Mouse (Mus musculus) heart, adult 2 months (tissue): Measurements from ENCODE around the gene Rpusd4. TPM values are rescaled to one million over a fixed set of nuclear protein-coding genes. Genes with fewer than 3 reads are reported as not detected.

Source experiments
- DNase-seq, 2 experiments: peaks; one replicate each; pipeline ENCODE4 v3.0.0; 2021
- H3K27ac ChIP-seq: fragments of 200-600 bp; 2 replicates; pipeline ENCODE4 v1.8.1; 2022
- H3K27me3 ChIP-seq: fragments of 200-500 bp; 2 replicates; pipeline ENCODE4 v1.6.1; 2012; ENCODE audit warnings: mild to moderate bottlenecking, low read length, inconsistent platforms, mixed read lengths; ENCODE audit not compliant: control insufficient read depth, insufficient read depth
- H3K36me3 ChIP-seq: fragments of 200-500 bp; 2 replicates; pipeline ENCODE4 v1.6.1; 2012; ENCODE audit warnings: low read length, inconsistent platforms; ENCODE audit not compliant: control insufficient read depth, insufficient read depth
- H3K4me1 ChIP-seq: fragments of 200-500 bp; 2 replicates; pipeline ENCODE4 v1.6.1; 2011; ENCODE audit warnings: low read length; ENCODE audit not compliant: control insufficient read depth, insufficient read depth
- H3K4me3 ChIP-seq: fragments of 200-600 bp; 2 replicates; pipeline ENCODE4 v1.8.1; 2022
- H3K79me2 ChIP-seq: fragments of 200-500 bp; replicated peaks from 2 replicates; pipeline ENCODE4 v1.6.1; 2012; ENCODE audit warnings: mild to moderate bottlenecking, inconsistent platforms, low read length, moderate library complexity, mixed read lengths; ENCODE audit not compliant: control insufficient read depth, insufficient read depth
- H3K9ac ChIP-seq: fragments of 200-500 bp; 2 replicates; pipeline ENCODE4 v1.6.1; 2012; ENCODE audit warnings: low read depth, mild to moderate bottlenecking, control low read depth, inconsistent platforms, low read length, mixed read lengths
- CTCF ChIP-seq: fragments of 200-600 bp; IDR thresholded peaks from 2 replicates; pipeline ENCODE4 v1.8.1; 2022; ENCODE audit warnings: antibody characterized with exemption, mild to moderate bottlenecking, moderate library complexity
- EP300 ChIP-seq: fragments of 200-500 bp; IDR thresholded peaks from 2 replicates; pipeline ENCODE4 v1.6.1; 2011; ENCODE audit warnings: low read depth, low read length, control low read depth; ENCODE audit not compliant: insufficient read depth
- POLR2A ChIP-seq: fragments of 200-500 bp; IDR thresholded peaks from 2 replicates; pipeline ENCODE4 v1.6.1; 2011; ENCODE audit warnings: mild to moderate bottlenecking, low read depth, low read length, control low read depth; ENCODE audit not compliant: insufficient read depth
- WGBS: fragments of 180-500 bp; shearing (Covaris S2); methylation state at CpG from one replicate; pipeline ENCODE4 v1.1.7; 2018; 5-methylcytosine and 5-hydroxymethylcytosine counted together
- intact Hi-C: fragments of 180-260 bp; cut with DNase I; formaldehyde crosslinking; loops from one replicate; pipeline ENCODE4 v1.15.1; 2025
- polyA plus RNA-seq: library from polyadenylated mRNA; depleted of rRNA; stranded (reverse); fragments of >200 nt; gene quantifications from 2 replicates; pipeline ENCODE4 v1.2.3, GENCODE M21; 2012
- total RNA-seq, 2 experiments: library from RNA; stranded (reverse); gene quantifications; 2 replicates each; pipeline ENCODE4 v1.2.3; 2021

Rpusd4 gene
- total and polyA plus RNA-seq, 3 experiments, result 10.9 to 12.7 (median 12.2) TPM

DNA sequence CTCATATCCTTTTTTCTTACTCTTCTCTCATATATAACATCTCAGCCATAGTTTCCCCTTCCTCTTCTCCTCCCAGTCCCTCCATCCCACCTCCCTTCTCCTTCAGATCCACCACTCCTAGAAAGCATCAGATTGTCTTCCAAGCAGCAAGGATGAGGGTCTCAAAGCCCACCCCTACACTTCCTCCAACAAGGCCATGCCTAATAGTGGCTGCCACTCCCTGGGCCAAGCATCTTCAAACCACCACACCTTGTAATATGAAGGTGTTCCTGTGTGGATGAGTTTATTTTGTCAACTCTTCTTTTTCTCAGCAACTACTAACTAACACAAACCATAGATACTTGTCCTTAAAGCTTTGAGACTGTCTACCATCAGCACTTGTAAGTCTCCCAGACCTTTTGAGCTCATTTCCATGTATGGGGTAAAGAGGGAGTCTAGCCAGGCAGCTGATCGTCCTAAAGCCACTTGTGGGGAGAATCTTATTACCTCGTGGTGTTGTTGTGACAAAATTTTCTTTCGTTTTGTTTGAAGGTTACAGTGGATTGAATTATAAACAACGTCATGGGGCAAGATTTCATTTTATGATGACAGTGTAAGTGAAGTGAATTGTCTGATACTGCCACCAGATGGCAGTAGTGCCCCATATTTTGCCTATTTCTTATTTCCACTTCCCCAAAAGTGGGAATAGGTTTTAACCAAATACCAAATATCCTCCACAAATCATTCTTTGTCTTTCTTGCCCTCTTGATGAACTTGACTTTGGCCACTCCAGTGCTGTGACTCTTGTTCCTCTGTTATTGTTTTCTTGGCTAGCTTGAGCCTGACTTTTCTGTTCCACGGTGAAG lies 14.6 kb downstream of the Rpusd4 start:
- Histone ChIP-seq H3K4me3 (no peak overlapping the region), H3K36me3 (no peaks in the 10 kb centered on the region), H3K9ac (no peak overlapping the region), H3K27me3 (no peaks in the 10 kb centered on the region), H3K79me2 (no peaks in the 10 kb centered on the region), H3K27ac (no peak overlapping the region), H3K4me1 (no peaks in the 10 kb centered on the region; the same call in 1 of the 2 replicates)
- peak in 1 of 2 experiments; percentile 46 for DNase-seq
- TF ChIP-seq POLR2A (no peak), CTCF (peak; percentile 93), EP300 (no peak)
- intact Hi-C loops, result loop anchor here (1.0 to 5.0 kb wide), 5 partner anchors 50 to 259 kb away; partner anchors contain the start of gene Cdon
- 18% methylated on average over 5 of the region's 5 CpGs for WGBS

DNA sequence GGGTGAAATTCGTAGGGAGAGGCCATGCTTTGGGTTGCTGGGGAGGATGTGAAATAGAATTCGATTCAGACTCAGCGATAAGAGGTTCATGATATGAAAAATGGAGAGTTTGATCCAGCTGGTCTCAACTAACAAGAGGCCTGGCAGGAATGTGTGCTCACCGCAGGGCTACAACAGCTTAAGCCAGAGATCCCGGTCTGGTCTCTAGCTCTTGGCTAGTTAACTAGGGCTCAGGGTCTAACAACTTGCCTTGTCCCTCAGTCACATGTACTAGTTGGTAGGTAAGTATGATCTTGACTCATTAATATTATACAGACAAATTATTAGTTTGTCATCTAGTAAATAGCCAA lies 15.2 kb downstream of the Rpusd4 start:
- H3K79me2 ChIP-seq, result no peaks in the 10 kb centered on the region
- no peak overlapping the region for H3K9ac ChIP-seq
- TF ChIP-seq EP300 (no peak), POLR2A (no peak), CTCF (no peak)
- 59% methylated on average over 5 of the region's 5 CpGs for WGBS
- intact Hi-C loops, result loop anchor here (1.0 to 5.0 kb wide), 5 partner anchors 49 to 258 kb away; partner anchors contain the start of gene Cdon
- DNase-seq, result no peak
- no peaks in the 10 kb centered on the region for H3K36me3 ChIP-seq
- H3K4me1 ChIP-seq, result no peaks in the 10 kb centered on the region; the same call in 1 of the 2 replicates
- H3K27ac ChIP-seq, result no peak overlapping the region
- no peaks in the 10 kb centered on the region for H3K27me3 ChIP-seq
- H3K4me3 ChIP-seq, result no peak overlapping the region

DNA sequence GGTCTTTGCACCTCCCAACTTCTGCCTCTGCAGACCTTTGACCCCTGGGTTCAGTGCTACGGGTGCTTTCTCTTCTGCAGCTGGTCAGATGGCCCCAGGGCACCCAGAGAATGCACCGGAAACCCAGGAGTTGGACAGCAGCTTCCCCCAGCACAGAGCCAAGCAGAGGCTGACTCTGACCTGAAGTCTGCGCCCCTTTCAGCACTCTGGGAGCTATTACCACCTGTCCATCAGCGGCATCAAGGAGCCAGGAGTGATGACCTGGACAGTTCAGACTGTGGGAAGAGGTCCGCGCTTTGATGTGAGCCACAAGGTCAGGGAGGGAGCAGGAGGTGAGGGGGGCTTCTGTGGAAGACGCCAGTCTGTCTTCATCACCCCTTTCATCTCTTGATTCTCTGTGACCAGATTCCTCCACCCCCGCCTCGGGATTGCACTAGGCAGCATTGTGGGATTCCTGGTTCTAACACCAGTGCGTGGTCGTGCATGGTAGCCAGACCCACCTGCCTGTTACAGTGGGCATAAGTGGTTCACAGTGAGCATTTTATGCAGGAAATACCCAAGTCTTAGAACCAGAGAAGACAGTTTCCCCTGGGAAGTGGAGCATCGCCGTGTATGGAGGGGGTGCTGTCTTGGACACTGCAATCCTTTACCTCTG lies 15.9 kb downstream of the Rpusd4 start:
- DNase-seq, result no peak
- Histone ChIP-seq H3K4me3 (no peak overlapping the region), H3K79me2 (no peaks in the 10 kb centered on the region), H3K27ac (no peak overlapping the region), H3K4me1 (no peaks in the 10 kb centered on the region; the same call in 1 of the 2 replicates), H3K27me3 (no peaks in the 10 kb centered on the region), H3K36me3 (no peaks in the 10 kb centered on the region), H3K9ac (no peak overlapping the region)
- intact Hi-C loops, result loop anchor here (5.0 kb wide), 2 partner anchors 49 to 139 kb away; partner anchors contain the start of gene Cdon
- TF ChIP-seq EP300, result no peak
- TF ChIP-seq POLR2A, result no peak
- TF ChIP-seq CTCF, result no peak
- 83% methylated on average over 13 of the region's 13 CpGs for WGBS

DNA sequence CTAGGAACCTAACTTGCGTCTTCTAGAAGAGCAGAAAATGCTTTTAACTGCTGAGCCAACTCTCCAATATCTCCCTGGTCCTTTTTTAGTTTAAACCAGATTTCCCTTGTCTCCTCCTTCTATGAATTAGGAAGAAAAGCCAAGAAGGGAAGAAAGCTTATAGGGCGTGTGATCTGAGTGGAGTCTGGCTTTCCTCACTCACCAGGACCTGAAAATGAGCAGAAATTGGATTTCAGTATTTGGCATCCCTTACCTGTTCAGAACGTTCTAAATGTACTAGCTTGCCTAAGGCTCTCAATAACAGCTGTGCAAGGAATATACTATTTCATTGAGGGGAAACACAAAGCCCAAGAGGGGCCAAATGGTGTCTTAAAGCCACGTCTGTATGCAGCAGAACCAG lies 16.7 kb downstream of the Rpusd4 start:
- 89% methylated on average over 4 of the region's 4 CpGs for WGBS
- H3K27ac ChIP-seq, result no peak overlapping the region
- TF ChIP-seq POLR2A, result no peak
- no peak for TF ChIP-seq CTCF
- TF ChIP-seq EP300, result no peak
- no peaks in the 10 kb centered on the region; the same call in 1 of the 2 replicates for H3K4me1 ChIP-seq
- intact Hi-C loops, result loop anchor here (5.0 kb wide), 2 partner anchors 48 to 138 kb away; partner anchors contain the start of gene Cdon
- no peaks in the 10 kb centered on the region for H3K27me3 ChIP-seq
- no peak overlapping the region for H3K4me3 ChIP-seq
- DNase-seq, result no peak
- H3K79me2 ChIP-seq, result no peaks in the 10 kb centered on the region
- H3K36me3 ChIP-seq, result no peaks in the 10 kb centered on the region
- H3K9ac ChIP-seq, result no peak overlapping the region

DNA sequence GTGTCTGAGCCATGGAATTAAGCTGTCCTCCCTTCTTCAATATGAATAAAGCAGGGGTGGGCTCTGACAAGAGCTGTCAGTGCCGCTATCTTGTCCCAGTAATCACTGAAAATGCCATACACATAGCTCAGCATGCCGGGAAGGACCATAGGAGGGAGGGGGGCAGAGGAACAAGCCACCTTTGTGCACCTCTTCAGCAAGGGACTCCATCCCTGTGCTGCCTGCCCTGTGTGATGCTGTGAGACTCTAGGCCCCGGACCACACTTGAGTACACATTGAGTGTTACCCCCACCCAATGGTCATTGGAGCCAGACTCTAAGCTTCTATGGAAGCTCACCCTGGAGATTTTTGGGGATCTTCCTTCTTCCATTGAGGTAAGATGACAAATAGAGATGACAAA lies 18.7 kb downstream of the Rpusd4 start:
- intact Hi-C loops, result no loop called here
- Histone ChIP-seq H3K79me2 (no peaks in the 10 kb centered on the region), H3K27me3 (no peaks in the 10 kb centered on the region), H3K36me3 (no peaks in the 10 kb centered on the region), H3K27ac (no peak overlapping the region), H3K9ac (no peak overlapping the region), H3K4me3 (no peak overlapping the region), H3K4me1 (no peaks in the 10 kb centered on the region; the same call in 1 of the 2 replicates)
- TF ChIP-seq POLR2A (no peak), CTCF (no peak), EP300 (no peak)
- WGBS, result 90% methylated on average over 3 of the region's 3 CpGs
- no peak for DNase-seq

DNA sequence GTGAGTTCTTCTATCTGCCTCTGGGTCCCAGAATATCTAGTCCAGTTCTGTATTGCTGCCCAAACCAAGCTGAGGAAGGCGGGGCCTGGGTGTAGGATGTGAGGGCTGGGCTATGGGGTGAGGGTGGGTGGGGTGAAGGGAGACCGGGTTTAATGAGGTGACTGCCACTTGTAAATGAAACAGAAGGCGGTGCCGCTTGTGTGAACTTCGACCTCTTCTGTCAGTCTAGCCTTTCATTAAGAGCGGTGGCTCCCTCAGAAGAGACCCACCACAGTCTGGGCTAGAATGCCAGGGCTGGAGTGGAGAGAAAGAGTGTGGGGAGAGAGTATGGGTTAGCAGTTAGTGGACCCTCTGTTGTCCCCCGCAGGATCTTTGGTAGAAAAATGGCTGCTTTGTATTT lies 22.3 kb downstream of the Rpusd4 start:
- no peak overlapping the region for H3K9ac ChIP-seq
- H3K27me3 ChIP-seq, result no peaks in the 10 kb centered on the region
- H3K79me2 ChIP-seq, result no peaks in the 10 kb centered on the region
- no peak for DNase-seq
- no peaks in the 10 kb centered on the region for H3K4me1 ChIP-seq
- intact Hi-C loops, result no loop called here
- H3K36me3 ChIP-seq, result peaks cover 2% of the 10 kb centered on the region; the same call in 1 of the 2 replicates
- 73% methylated on average over 7 of the region's 7 CpGs for WGBS
- no peak for TF ChIP-seq POLR2A
- no peak overlapping the region for H3K4me3 ChIP-seq
- no peak overlapping the region for H3K27ac ChIP-seq
